Mouse (Mus musculus) heart, embryonic 11.5 days (tissue): ENCODE data around the gene Pex14. TPM values are rescaled to one million over a fixed set of nuclear protein-coding genes. Genes with fewer than 3 reads are reported as not detected.

Experiments used
- ATAC-seq: fragments of 200-750 bp; cut with Nextera tagmentation; replicated peaks from 2 replicates; pipeline ENCODE4 v1.8.0; 2017; ENCODE audit warnings: moderate library complexity; ENCODE audit not compliant: insufficient number of reproducible peaks, low FRiP score, low TSS enrichment
- H3K27ac ChIP-seq: fragments of 300-500 bp; sonication (generic); 2 replicates; pipeline ENCODE4 v1.5.1; 2014; ENCODE audit warnings: mild to moderate bottlenecking, low read depth, low read length
- H3K27me3 ChIP-seq: fragments of 300-500 bp; sonication (generic); 2 replicates; pipeline ENCODE4 v1.6.1; 2014; ENCODE audit warnings: mild to moderate bottlenecking, low read length, mixed read lengths; ENCODE audit not compliant: control insufficient read depth, insufficient read depth
- H3K36me3 ChIP-seq: fragments of 300-500 bp; sonication (generic); 2 replicates; pipeline ENCODE4 v1.6.1; 2014; ENCODE audit warnings: mild to moderate bottlenecking, low read length, moderate library complexity, mixed read lengths; ENCODE audit not compliant: control insufficient read depth, insufficient read depth
- H3K4me1 ChIP-seq: fragments of 300-500 bp; sonication (generic); 2 replicates; pipeline ENCODE4 v1.6.1; 2014; ENCODE audit warnings: low read length; ENCODE audit not compliant: control insufficient read depth, insufficient read depth
- H3K4me2 ChIP-seq: fragments of 300-500 bp; sonication (generic); 2 replicates; pipeline ENCODE4 v1.6.1; 2014; ENCODE audit warnings: mild to moderate bottlenecking, moderate library complexity
- H3K4me3 ChIP-seq: fragments of 300-500 bp; sonication (generic); 2 replicates; pipeline ENCODE4 v1.5.1; 2014; ENCODE audit warnings: low read depth, low read length
- H3K9ac ChIP-seq: fragments of 300-500 bp; sonication (generic); 2 replicates; pipeline ENCODE4 v1.6.1; 2014; ENCODE audit warnings: mild to moderate bottlenecking, low read depth, low read length, moderate library complexity
- H3K9me3 ChIP-seq: fragments of 300-500 bp; sonication (generic); replicated peaks from 2 replicates; pipeline ENCODE4 v1.6.1; 2016; ENCODE audit warnings: low read length; ENCODE audit not compliant: control insufficient read depth
- WGBS: fragments of 180-500 bp; shearing (Covaris S2); extraction: QIAGEN DNeasy Blood & Tissue Kit; methylation state at CpG from one replicate; pipeline ENCODE4 v1.1.7; 2014; ENCODE audit not compliant: insufficient replicate concordance; 5-methylcytosine and 5-hydroxymethylcytosine counted together
- polyA plus RNA-seq: library from polyadenylated mRNA; unstranded; fragments of >200 nt; fragmentation: Nextera tagmentation; extraction: Ambion mirVana; gene quantifications from 2 replicates; pipeline ENCODE4 v1.2.1, GENCODE M21; 2014

The Pex14 gene
- polyA plus RNA-seq, 1 experiment from 2014 or later: 33.5 TPM

- H3K4me1 ChIP-seq: no peaks in the 10 kb centered on the region
- H3K9ac ChIP-seq: no peak overlapping the region
- no peak overlapping the region for H3K27ac ChIP-seq
- no peaks in the 10 kb centered on the region for H3K36me3 ChIP-seq
- no peaks in the 10 kb centered on the region for H3K9me3 ChIP-seq
- ATAC-seq: no peak
- no peak overlapping the region for H3K4me3 ChIP-seq
- H3K4me2 ChIP-seq: no peak overlapping the region
- 91% methylated on average over 11 of the region's 11 CpGs for WGBS
- H3K27me3 ChIP-seq: no peaks in the 10 kb centered on the region
These were observed 97.1 kb downstream of the Pex14 start for GRCm38 (mm10) chr4:149002441-149003093.

GRCm38 (mm10) chr4:149001515-149001914 is 98.2 kb downstream of the Pex14 start:
- WGBS: 88% methylated on average over 5 of the region's 5 CpGs
- H3K27me3 ChIP-seq: no peaks in the 10 kb centered on the region
- H3K4me3 ChIP-seq: no peak overlapping the region
- H3K9me3 ChIP-seq: no peaks in the 10 kb centered on the region
- ATAC-seq: no peak
- H3K4me1 ChIP-seq: no peaks in the 10 kb centered on the region
- H3K36me3 ChIP-seq: no peaks in the 10 kb centered on the region
- H3K27ac ChIP-seq: no peak overlapping the region
- H3K9ac ChIP-seq: no peak overlapping the region
- no peak overlapping the region for H3K4me2 ChIP-seq

GRCm38 (mm10) chr4:149000746-149001145 is 98.9 kb downstream of the Pex14 start:
- Histone ChIP-seq H3K9ac (no peak overlapping the region), H3K36me3 (no peaks in the 10 kb centered on the region), H3K4me3 (no peak overlapping the region), H3K4me1 (no peaks in the 10 kb centered on the region), H3K4me2 (no peak overlapping the region), H3K27me3 (no peaks in the 10 kb centered on the region), H3K27ac (no peak overlapping the region), H3K9me3 (no peaks in the 10 kb centered on the region)
- WGBS: 93% methylated on average over 6 of the region's 6 CpGs
- no peak for ATAC-seq

- ATAC-seq: no peak
These were observed 105.7 kb downstream of the Pex14 start for GRCm38 (mm10) chr4:148993948-148994347.

GRCm38 (mm10) chr4:148990038-148990437 is 109.6 kb downstream of the Pex14 start:
- Histone ChIP-seq H3K4me1 (peaks cover 36% of the 10 kb centered on the region), H3K36me3 (no peaks in the 10 kb centered on the region), H3K4me2 (no peak overlapping the region), H3K9ac (no peak overlapping the region; the same call in 1 of the 2 replicates), H3K9me3 (no peaks in the 10 kb centered on the region), H3K27ac (no peak overlapping the region), H3K27me3 (no peaks in the 10 kb centered on the region), H3K4me3 (no peak overlapping the region)
- ATAC-seq: no peak
- 33% methylated on average over 2 of the region's 2 CpGs for WGBS

More at GRCm38 (mm10) chr4:148993948-148994347, 105.7 kb downstream of the Pex14 start:
- Histone ChIP-seq H3K27me3 (no peaks in the 10 kb centered on the region), H3K9me3 (no peaks in the 10 kb centered on the region), H3K9ac (no peak overlapping the region), H3K36me3 (no peaks in the 10 kb centered on the region), H3K27ac (no peak overlapping the region), H3K4me2 (no peak overlapping the region), H3K4me1 (peaks cover 5% of the 10 kb centered on the region; the same call in 1 of the 2 replicates), H3K4me3 (no peak overlapping the region)
- WGBS: 86% methylated on average over 5 of the region's 5 CpGs

GRCm38 (mm10) chr4:148985541-148986476 is 113.9 kb downstream of the Pex14 start:
- Histone ChIP-seq H3K27ac (peak overlapping the region; percentile 10; the same call in 1 of the 2 replicates), H3K27me3 (no peaks in the 10 kb centered on the region), H3K9me3 (no peaks in the 10 kb centered on the region), H3K9ac (no peak overlapping the region; the same call in 1 of the 2 replicates), H3K4me1 (peaks cover 44% of the 10 kb centered on the region), H3K4me2 (no peak overlapping the region), H3K4me3 (no peak overlapping the region), H3K36me3 (no peaks in the 10 kb centered on the region)
- 50% methylated on average over 24 of the region's 24 CpGs for WGBS
- no peak for ATAC-seq

GRCm38 (mm10) chr4:148984701-148985540 is 114.8 kb downstream of the Pex14 start:
- WGBS: 79% methylated on average over 19 of the region's 19 CpGs
- H3K4me1 ChIP-seq: peaks cover 47% of the 10 kb centered on the region
- no peak for ATAC-seq

GRCm38 (mm10) chr4:148982274-148982673 is 117.4 kb downstream of the Pex14 start:
- no peak for ATAC-seq
- 69% methylated on average over 6 of the region's 6 CpGs for WGBS
- H3K27ac ChIP-seq: no peak overlapping the region
- no peak overlapping the region for H3K4me3 ChIP-seq
- no peak overlapping the region for H3K9ac ChIP-seq
- no peaks in the 10 kb centered on the region for H3K36me3 ChIP-seq
- no peak overlapping the region for H3K4me2 ChIP-seq
- peaks cover 52% of the 10 kb centered on the region for H3K4me1 ChIP-seq
- H3K27me3 ChIP-seq: no peaks in the 10 kb centered on the region
- no peaks in the 10 kb centered on the region for H3K9me3 ChIP-seq

More at GRCm38 (mm10) chr4:148984701-148985540, 114.8 kb downstream of the Pex14 start:
- no peak overlapping the region for H3K4me3 ChIP-seq
- no peak overlapping the region for H3K4me2 ChIP-seq
- no peaks in the 10 kb centered on the region for H3K36me3 ChIP-seq
- H3K27me3 ChIP-seq: no peaks in the 10 kb centered on the region
- H3K9ac ChIP-seq: no peak overlapping the region
- no peaks in the 10 kb centered on the region for H3K9me3 ChIP-seq
- peak overlapping the region; percentile 3; the same call in 1 of the 2 replicates for H3K27ac ChIP-seq
